Mouse (Mus musculus) mouse trophoblast stem cell (cell line): ENCODE measurements around the gene Mab21l1.

ENCODE experiments used
- in situ Hi-C, 2 experiments: fragments of 300-500 bp; cut with MseI, MboI; formaldehyde crosslinking; loops; 2 replicates in 1 of 2; 3 replicates in 1 of 2; pipeline ENCODE4 v1.15.1; 2025

Mab21l1 gene

DNA sequence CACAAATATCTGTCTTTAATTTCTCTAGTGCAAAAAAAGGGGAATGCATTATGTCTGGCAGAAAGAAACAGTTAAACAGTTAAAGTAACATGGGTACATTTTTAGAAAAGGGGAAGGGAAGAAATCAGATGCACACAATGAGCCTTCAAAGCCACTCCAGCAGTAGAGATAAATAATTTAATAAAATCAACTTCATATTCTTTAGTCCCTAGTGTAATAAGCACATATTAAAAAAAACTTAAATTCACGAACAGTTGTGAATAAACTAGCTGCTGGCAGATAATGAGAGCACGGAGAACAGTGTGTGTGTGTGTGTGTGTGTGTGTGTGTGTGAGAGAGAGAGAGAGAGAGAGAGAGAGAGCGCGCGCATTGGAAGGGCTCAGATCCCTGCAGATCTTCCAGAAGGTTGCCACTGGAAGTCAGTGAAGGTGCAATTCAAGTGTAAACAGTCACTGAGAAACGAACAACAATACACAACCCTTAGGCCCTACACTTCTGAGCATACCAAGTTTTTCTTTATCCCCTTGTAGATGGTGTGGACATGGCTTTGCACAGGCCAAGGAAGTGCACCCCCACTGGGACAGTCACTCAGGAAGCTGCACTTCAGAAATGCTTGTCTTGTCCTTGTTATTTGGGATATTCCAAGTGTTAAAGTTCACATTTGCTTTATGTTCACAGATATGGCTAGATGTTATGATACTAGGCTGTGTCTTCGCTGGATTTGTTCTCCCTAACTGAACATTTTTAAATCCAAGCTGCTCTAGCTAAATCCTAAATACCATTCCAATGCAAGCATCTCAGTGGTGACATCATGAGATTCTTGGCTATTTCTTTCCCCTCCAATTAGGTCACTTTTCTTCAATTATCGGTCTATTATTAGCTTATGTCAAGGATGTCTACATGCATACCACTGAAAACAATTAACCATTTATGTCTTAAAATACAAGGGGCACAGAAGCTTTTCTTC is 3.3 kb upstream of the Mab21l1 start:
- in situ Hi-C loops: no loop called here

GRCm38 (mm10) chr3:55780120-55781070 is 1.9 kb upstream of the Mab21l1 start:
- in situ Hi-C loops: no loop called here

DNA sequence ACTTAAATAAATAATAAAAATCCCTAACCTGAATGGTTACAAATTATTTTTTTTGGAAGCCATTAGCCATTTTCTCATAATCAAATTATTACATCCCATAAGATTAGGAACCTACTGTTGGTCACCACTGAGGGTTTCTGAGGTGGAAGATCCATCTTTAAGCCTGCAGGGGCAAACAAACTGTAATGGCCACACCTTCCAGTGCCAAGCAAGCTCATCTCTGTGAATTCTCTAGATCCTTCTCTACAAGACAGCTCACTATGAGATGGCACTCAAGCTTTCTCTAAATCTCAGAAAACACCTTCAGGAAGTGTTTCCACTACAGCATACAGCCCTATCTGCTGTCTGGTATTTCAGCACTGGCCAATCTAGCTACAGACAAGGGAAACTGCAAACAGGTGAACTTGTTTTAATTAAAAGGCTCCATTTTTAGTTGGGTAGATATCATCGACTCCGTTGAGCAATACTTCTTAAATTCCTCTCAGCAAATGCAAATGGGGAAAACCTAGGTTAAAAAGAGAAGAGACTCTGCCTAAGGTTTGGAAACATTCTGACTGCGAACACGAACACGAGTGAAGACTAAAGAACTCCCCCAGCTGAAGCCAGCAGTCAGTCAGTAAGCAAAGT is 768 bp upstream of the Mab21l1 start:
- in situ Hi-C loops: no loop called here

- in situ Hi-C loops: no loop called here
These were observed 461 bp downstream of the Mab21l1 start for GRCm38 (mm10) chr3:55782771-55783170.

GRCm38 (mm10) chr3:55783171-55784081 is 1.1 kb downstream of the Mab21l1 start:
- in situ Hi-C loops: no loop called here

DNA sequence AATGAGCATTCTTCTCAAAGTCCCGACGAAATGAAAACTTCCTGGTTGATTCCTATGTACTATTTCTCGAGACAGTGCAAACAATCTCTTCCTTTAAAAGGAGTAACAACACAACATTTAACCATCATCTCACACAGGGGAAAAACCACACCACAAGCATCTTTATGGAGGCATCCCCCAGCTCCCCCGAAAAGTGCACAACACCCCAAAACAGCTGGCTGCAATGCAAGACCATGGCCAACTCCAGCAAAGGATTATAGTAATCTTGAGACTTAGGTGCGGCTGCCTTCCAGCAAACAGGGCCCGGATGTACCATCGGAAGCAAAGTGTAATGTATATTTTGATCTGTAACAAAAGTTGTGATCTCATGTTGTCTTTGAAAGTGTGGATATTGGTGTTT is 1.8 kb downstream of the Mab21l1 start:
- in situ Hi-C loops: no loop called here

DNA sequence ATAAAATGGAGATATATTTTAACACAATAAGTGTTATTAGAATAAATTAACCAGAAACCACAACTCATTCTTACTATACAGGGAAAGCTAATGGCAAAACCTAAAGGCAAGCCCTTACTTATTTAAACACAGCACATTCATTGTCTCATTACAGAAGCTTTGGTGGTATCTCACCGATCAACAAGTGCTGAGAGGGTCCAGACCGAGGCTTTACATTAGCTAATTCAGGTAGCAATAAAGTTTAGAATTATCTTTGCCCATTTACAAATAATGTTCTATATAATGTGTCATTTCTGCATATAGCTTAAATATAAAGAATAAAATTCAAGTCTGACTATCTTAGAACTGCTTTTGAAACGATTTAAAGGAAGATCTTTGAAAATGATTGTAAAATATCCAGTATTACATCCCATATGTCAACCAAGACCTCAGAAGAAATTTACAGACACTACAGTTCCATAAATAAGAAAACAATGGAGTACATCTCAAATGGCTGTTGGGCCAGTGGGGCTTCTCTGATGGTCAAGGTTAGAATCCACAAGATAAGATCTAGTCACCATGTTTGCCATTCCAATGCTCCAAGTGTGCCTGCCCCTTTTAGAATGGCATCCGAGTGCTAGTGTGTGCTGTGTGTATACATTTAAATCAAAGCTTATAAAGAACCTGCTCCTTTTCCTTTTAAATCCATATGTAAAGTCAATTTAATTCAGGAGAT is 3.1 kb downstream of the Mab21l1 start:
- in situ Hi-C loops: no loop called here

- in situ Hi-C loops: no loop called here
These were observed 3.8 kb downstream of the Mab21l1 start for GRCm38 (mm10) chr3:55785981-55786725.

- in situ Hi-C loops: no loop called here
These were observed 4.7 kb downstream of the Mab21l1 start for GRCm38 (mm10) chr3:55786835-55787486.

- in situ Hi-C loops: no loop called here
These were observed 5.3 kb downstream of the Mab21l1 start for GRCm38 (mm10) chr3:55787487-55788213.

- in situ Hi-C loops: no loop called here
These were observed 5.9 kb downstream of the Mab21l1 start for GRCm38 (mm10) chr3:55788214-55788586.

DNA sequence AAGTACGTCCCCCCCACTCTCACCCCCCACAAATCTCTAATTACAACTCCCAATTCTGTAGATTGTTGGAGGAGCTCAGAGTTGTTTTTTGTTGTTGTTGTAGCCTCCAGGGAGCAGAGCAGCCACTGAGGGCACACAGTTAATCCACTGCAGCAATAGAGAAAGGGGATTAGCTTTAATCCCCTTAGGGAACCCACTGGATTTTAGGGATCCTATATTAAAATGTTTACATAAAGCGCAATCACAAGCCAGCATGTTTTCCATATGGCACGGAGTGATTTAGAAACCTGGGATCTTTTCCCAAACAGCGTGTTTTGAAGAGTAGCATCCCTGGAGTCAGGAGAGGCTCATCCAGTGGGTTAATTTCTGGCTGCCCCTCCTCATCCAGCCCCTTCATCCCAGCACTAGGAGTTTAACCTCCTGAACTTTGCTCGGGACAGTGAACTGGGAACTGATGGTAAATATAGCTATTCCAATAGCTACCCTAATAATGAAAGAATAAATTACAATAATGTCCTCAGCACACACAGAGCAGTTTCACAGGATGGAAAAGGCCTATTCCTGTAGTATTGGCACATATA is 6.4 kb downstream of the Mab21l1 start:
- in situ Hi-C loops: no loop called here

DNA sequence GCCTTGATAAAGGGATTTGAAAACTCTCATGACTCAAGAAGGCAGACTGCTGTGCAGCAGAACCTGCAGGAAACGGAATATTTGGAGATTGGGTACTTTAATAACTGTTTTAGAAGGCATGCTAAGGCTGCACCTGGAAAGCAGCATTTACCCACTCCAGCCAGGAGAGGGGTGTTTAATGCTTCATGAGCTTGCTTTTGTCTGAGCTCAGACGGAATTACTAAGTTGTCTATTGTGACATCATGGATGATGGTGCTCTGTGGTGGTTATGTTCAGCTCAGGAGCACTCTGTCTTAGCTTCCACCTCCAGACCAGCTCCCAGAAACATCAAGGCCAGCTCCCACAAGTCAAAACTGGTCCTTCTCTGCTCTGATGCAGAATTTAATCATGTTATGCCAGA is 7.5 kb downstream of the Mab21l1 start:
- in situ Hi-C loops: no loop called here

DNA sequence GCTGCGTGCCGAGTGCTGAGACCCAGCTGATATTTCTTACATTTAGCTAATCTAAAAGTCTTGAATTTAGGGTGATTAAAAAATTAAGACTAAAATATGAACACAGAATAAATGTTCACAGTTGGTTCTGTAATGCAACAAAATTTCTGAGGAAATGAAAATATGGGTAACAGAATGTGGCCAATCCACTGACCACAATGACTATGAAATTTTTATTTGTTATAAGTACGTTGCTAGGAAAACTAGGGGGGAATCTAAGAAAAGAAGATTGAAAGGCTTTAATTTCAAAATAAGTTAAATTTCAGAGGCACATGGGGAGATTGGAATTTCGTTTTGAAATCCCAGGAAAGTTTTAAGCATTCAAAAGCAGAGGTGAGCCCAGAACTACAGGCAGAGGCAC is 8.3 kb downstream of the Mab21l1 start:
- in situ Hi-C loops: no loop called here

- in situ Hi-C loops: no loop called here
These were observed 9.9 kb downstream of the Mab21l1 start for GRCm38 (mm10) chr3:55792251-55792650.

- in situ Hi-C loops: no loop called here
These were observed 11.7 kb downstream of the Mab21l1 start for GRCm38 (mm10) chr3:55793842-55794575.

GRCm38 (mm10) chr3:55794768-55795167 is 12.5 kb downstream of the Mab21l1 start:
- in situ Hi-C loops: no loop called here
